Comparison of ENCODE assay signal across 22 mouse cellular contexts in genomic region chr9:56032219-56032618, GRCm38 (mm10). TPM values are rescaled to one million over a fixed set of nuclear protein-coding genes. Genes with fewer than 3 reads are reported as not detected.
"Had no signal": no experiment of that assay in that cellular context is flagged by ENCODE, and none has a peak within 500 bp of the region (broad histone marks: within the 10 kb centered on the region; RNA-seq: fewer than 3 reads in every experiment).

No protein-coding gene starts in this region.

- H3K9ac ChIP-seq: limb, embryonic 13.5 days; liver, embryonic 14.5 days; midbrain, embryonic 15.5 days; neural tube, embryonic 12.5 days had no signal

- H3K36me3 ChIP-seq: limb, embryonic 13.5 days; midbrain, embryonic 15.5 days; neural tube, embryonic 12.5 days had no signal

- H3K4me1 ChIP-seq: limb, embryonic 13.5 days; megakaryocyte, embryonic 14.5 days; midbrain, embryonic 15.5 days; neural tube, embryonic 12.5 days had no signal

- H3K4me2 ChIP-seq: limb, embryonic 13.5 days; midbrain, embryonic 11.5 days; midbrain, embryonic 15.5 days; neural tube, embryonic 12.5 days had no signal

- ATAC-seq: midbrain, embryonic 15.5 days had no signal

- H3K4me3 ChIP-seq: layer of hippocampus, adult 2 months; limb, embryonic 13.5 days; megakaryocyte, embryonic 14.5 days; midbrain, embryonic 15.5 days; neural tube, embryonic 12.5 days had no signal

- DNase-seq: kidney, adult 11 months; kidney, adult 9 months; kidney, postnatal 4 days; left cerebral cortex, postnatal 4 days; right cerebral cortex, postnatal 4 days; spleen, adult 18-20 months; thymus, postnatal 4 days had no signal

- H3K9me3 ChIP-seq: limb, embryonic 13.5 days; megakaryocyte, embryonic 14.5 days; midbrain, embryonic 15.5 days; neural tube, embryonic 12.5 days had no signal

- H3K27me3 ChIP-seq: limb, embryonic 13.5 days; midbrain, embryonic 15.5 days; neural tube, embryonic 12.5 days had no signal

- H3K27ac ChIP-seq: kidney, postnatal 0 days; layer of hippocampus, adult 2 months; limb, embryonic 13.5 days; liver, embryonic 14.5 days; macrophage; midbrain, embryonic 15.5 days; neural tube, embryonic 12.5 days had no signal

RNA-seq across cellular contexts. Expression of gene 4930563M21Rik, which starts 21.9 kb away (rescaled TPM):
- total RNA-seq: layer of hippocampus, adult 2 months; layer of hippocampus, postnatal 10 days; left cerebral cortex, postnatal 10 days; left cerebral cortex, postnatal 4 days; liver, adult 2 months; monocyte, adult 5-6 weeks; neutrophil, adult 5-6 weeks had no signal
- polyA plus RNA-seq: kidney, postnatal 0 days; limb, embryonic 13.5 days; liver, adult 2 months; liver, embryonic 14.5 days; macrophage; midbrain, embryonic 11.5 days; midbrain, embryonic 15.5 days; neural tube, embryonic 12.5 days; stomach, embryonic 14.5 days had no signal
